Mouse (Mus musculus) CH12.LX (cell line): ENCODE data around the gene St6galnac6. TPM values are rescaled to one million over a fixed set of nuclear protein-coding genes. Genes with fewer than 3 reads are reported as not detected.

Experiments used
- DNase-seq: peaks from one replicate; pipeline ENCODE4 v3.0.0-alpha.2; 2013; ENCODE audit errors: extremely low read depth
- H3K27ac ChIP-seq: 2 replicates; pipeline ENCODE4 v1.5.1; 2012; ENCODE audit warnings: low read depth, mild to moderate bottlenecking, control low read depth, moderate library complexity; ENCODE audit not compliant: insufficient read depth
- H3K27me3 ChIP-seq: replicated peaks from 2 replicates; pipeline ENCODE3; 2012; ENCODE audit warnings: inconsistent platforms
- H3K36me3 ChIP-seq, 2 experiments: replicated peaks in 1 of 2; 2 replicates each; pipeline versions ENCODE3 to v1.6.1; 2012; ENCODE audit warnings: inconsistent platforms in 1 of 2, low read length in 1 of 2, mild to moderate bottlenecking in 1 of 2, mixed read lengths in 1 of 2, moderate library complexity in 1 of 2; ENCODE audit not compliant: control insufficient read depth in 1 of 2, insufficient read depth in 1 of 2
- H3K4me1 ChIP-seq, 2 experiments: 2 replicates each; pipeline ENCODE4 v1.6.1; 2012; ENCODE audit warnings: inconsistent platforms in 1 of 2, moderate library complexity in 1 of 2; ENCODE audit not compliant: insufficient read depth in 2 of 2, control insufficient read depth in 1 of 2
- H3K4me2 ChIP-seq: 2 replicates; pipeline ENCODE4 v1.6.1; 2012; ENCODE audit warnings: low read depth, mild to moderate bottlenecking, control low read depth; ENCODE audit not compliant: poor library complexity, insufficient read depth, severe bottlenecking
- H3K4me3 ChIP-seq, 3 experiments: fragments of 150-350 bp in 1 of 3; sonication (generic) in 1 of 3; replicated peaks in 1 of 3; 2 replicates each; pipeline versions ENCODE3 to v1.5.1; 2011 to 2012; ENCODE audit warnings: low read depth in 2 of 3, low read length in 2 of 3, mild to moderate bottlenecking in 2 of 3, moderate library complexity in 2 of 3, control low read depth in 1 of 3, improper control_type of control experiment in 1 of 3, inconsistent platforms in 1 of 3, mixed read lengths in 1 of 3; ENCODE audit not compliant: poor library complexity in 1 of 3
- H3K79me2 ChIP-seq: replicated peaks from 2 replicates; pipeline ENCODE4 v1.6.1; 2012; ENCODE audit warnings: mild to moderate bottlenecking, moderate library complexity; ENCODE audit not compliant: control insufficient read depth, poor library complexity, insufficient read depth, severe bottlenecking; ENCODE audit errors: extremely low read depth
- H3K9ac ChIP-seq: 2 replicates; pipeline ENCODE4 v1.6.1; 2012; ENCODE audit warnings: low read depth, mild to moderate bottlenecking, control low read depth, moderate library complexity; ENCODE audit not compliant: insufficient read depth
- H3K9me3 ChIP-seq: replicated peaks from 2 replicates; pipeline ENCODE3; 2012; ENCODE audit warnings: low read length, inconsistent platforms, mixed read lengths
- BHLHE40 ChIP-seq: IDR thresholded peaks from 2 replicates; pipeline ENCODE4 v1.6.1; 2011; ENCODE audit warnings: mild to moderate bottlenecking, low read depth, low read length, improper control_type of control experiment
- CHD1 ChIP-seq: IDR thresholded peaks from 2 replicates; pipeline ENCODE4 v1.6.1; 2012; ENCODE audit warnings: low read depth, low read length, improper control_type of control experiment, inconsistent platforms
- CTCF ChIP-seq, 2 experiments: IDR thresholded peaks in 1 of 2; conservative IDR thresholded peaks in 1 of 2; 2 replicates each; pipeline ENCODE4 v1.5.1; 2011 to 2012; ENCODE audit warnings: low read depth in 2 of 2, low read length in 2 of 2, improper control_type of control experiment in 1 of 2, inconsistent platforms in 1 of 2, mild to moderate bottlenecking in 1 of 2, moderate library complexity in 1 of 2
- E2F4 ChIP-seq: IDR thresholded peaks from 2 replicates; pipeline ENCODE4 v1.6.1; 2011; ENCODE audit warnings: low read depth, low read length, improper control_type of control experiment; ENCODE audit not compliant: insufficient replicate concordance
- ELF1 ChIP-seq: IDR thresholded peaks from 2 replicates; pipeline ENCODE4 v1.6.1; 2014; ENCODE audit warnings: low read depth, mild to moderate bottlenecking, inconsistent platforms, low read length, improper control_type of control experiment
- EP300 ChIP-seq: IDR thresholded peaks from 2 replicates; pipeline ENCODE4 v1.6.1; 2011; ENCODE audit warnings: low read length, improper control_type of control experiment
- ETS1 ChIP-seq: conservative IDR thresholded peaks from 2 replicates; pipeline ENCODE4 v1.6.1; 2012; ENCODE audit warnings: low read depth, mild to moderate bottlenecking, inconsistent platforms, low read length, improper control_type of control experiment, moderate library complexity
- GABPA ChIP-seq: IDR thresholded peaks from 2 replicates; pipeline ENCODE4 v1.6.1; 2012; ENCODE audit warnings: low read depth, low read length, improper control_type of control experiment, inconsistent platforms; ENCODE audit not compliant: insufficient replicate concordance
- HCFC1 ChIP-seq: IDR thresholded peaks from 2 replicates; pipeline ENCODE4 v1.6.1; 2012; ENCODE audit warnings: low read depth, mild to moderate bottlenecking, inconsistent platforms, low read length, improper control_type of control experiment
- IRF4 ChIP-seq: IDR thresholded peaks from 2 replicates; pipeline ENCODE4 v1.6.1; 2014; ENCODE audit warnings: low read depth, mild to moderate bottlenecking, inconsistent platforms, low read length, improper control_type of control experiment
- JUND ChIP-seq: conservative IDR thresholded peaks from 2 replicates; pipeline ENCODE4 v1.6.1; 2011; ENCODE audit warnings: low read depth, low read length, improper control_type of control experiment
- KAT2A ChIP-seq: IDR thresholded peaks from 2 replicates; pipeline ENCODE4 v1.6.1; 2012; ENCODE audit warnings: low read length, improper control_type of control experiment, inconsistent platforms; ENCODE audit not compliant: insufficient replicate concordance
- MAX ChIP-seq: IDR thresholded peaks from 2 replicates; pipeline ENCODE4 v1.6.1; 2011; ENCODE audit warnings: low read length, improper control_type of control experiment
- MAZ ChIP-seq: IDR thresholded peaks from 2 replicates; pipeline ENCODE4 v1.6.1; 2012; ENCODE audit warnings: low read depth, mild to moderate bottlenecking, inconsistent platforms, low read length, improper control_type of control experiment, moderate library complexity
- MXI1 ChIP-seq: IDR thresholded peaks from 2 replicates; pipeline ENCODE4 v1.6.1; 2011; ENCODE audit warnings: mild to moderate bottlenecking, low read depth, low read length, improper control_type of control experiment
- MYC ChIP-seq: IDR thresholded peaks from 2 replicates; pipeline ENCODE4 v1.6.1; 2011; ENCODE audit warnings: low read depth, mild to moderate bottlenecking, improper control_type of control experiment, low read length
- NELFE ChIP-seq: IDR thresholded peaks from 2 replicates; pipeline ENCODE4 v1.6.1; 2011; ENCODE audit warnings: low read depth, low read length, improper control_type of control experiment
- NRF1 ChIP-seq: IDR thresholded peaks from 2 replicates; pipeline ENCODE4 v1.6.1; 2014; ENCODE audit warnings: low read depth, mild to moderate bottlenecking, inconsistent platforms, low read length, improper control_type of control experiment, moderate library complexity
- PAX5 ChIP-seq: IDR thresholded peaks from 2 replicates; pipeline ENCODE4 v1.6.1; 2012; ENCODE audit warnings: low read length, inconsistent platforms, mixed read lengths
- POLR2A ChIP-seq: IDR thresholded peaks from 2 replicates; pipeline ENCODE4 v1.6.1; 2011; ENCODE audit warnings: low read depth, mild to moderate bottlenecking, improper control_type of control experiment, low read length
- POLR2AphosphoS2 ChIP-seq: IDR thresholded peaks from 2 replicates; pipeline ENCODE4 v1.6.1; 2011; ENCODE audit warnings: low read depth, low read length, improper control_type of control experiment
- RCOR1 ChIP-seq: conservative IDR thresholded peaks from 2 replicates; pipeline ENCODE4 v1.6.1; 2012; ENCODE audit warnings: low read depth, mild to moderate bottlenecking, inconsistent platforms, low read length, improper control_type of control experiment
- SIN3A ChIP-seq: IDR thresholded peaks from 2 replicates; pipeline ENCODE4 v1.6.1; 2012; ENCODE audit warnings: low read length, improper control_type of control experiment, inconsistent platforms
- TCF12 ChIP-seq: IDR thresholded peaks from 2 replicates; pipeline ENCODE4 v1.6.1; 2014; ENCODE audit warnings: low read depth, mild to moderate bottlenecking, inconsistent platforms, low read length, improper control_type of control experiment
- UBTF ChIP-seq: IDR thresholded peaks from 2 replicates; pipeline ENCODE4 v1.6.1; 2012; ENCODE audit warnings: low read depth, mild to moderate bottlenecking, inconsistent platforms, low read length, improper control_type of control experiment, moderate library complexity
- USF1 ChIP-seq: IDR thresholded peaks from 2 replicates; pipeline ENCODE4 v1.6.1; 2014; ENCODE audit warnings: low read depth, mild to moderate bottlenecking, inconsistent platforms, low read length, improper control_type of control experiment
- USF2 ChIP-seq: conservative IDR thresholded peaks from 2 replicates; pipeline ENCODE4 v1.6.1; 2011; ENCODE audit warnings: low read depth, low read length, improper control_type of control experiment
- ZC3H11A ChIP-seq: IDR thresholded peaks from 2 replicates; pipeline ENCODE4 v1.6.1; 2012; ENCODE audit warnings: low read depth, mild to moderate bottlenecking, inconsistent platforms, low read length, improper control_type of control experiment
- ZKSCAN1 ChIP-seq: IDR thresholded peaks from 2 replicates; pipeline ENCODE4 v1.6.1; 2012; ENCODE audit warnings: low read depth, inconsistent platforms, low read length, improper control_type of control experiment, borderline replicate concordance
- ZNF384 ChIP-seq: IDR thresholded peaks from 2 replicates; pipeline ENCODE4 v1.6.1; 2012; ENCODE audit warnings: low read depth, low read length, improper control_type of control experiment, inconsistent platforms
- dilution Hi-C: fragments of 300-500 bp; cut with MboI; formaldehyde crosslinking; loops from 2 replicates; pipeline ENCODE4 v1.14.3; 2020; ENCODE audit warnings: low sequenced_read_pairs; ENCODE audit not compliant: extremely low pct_unique_long_range_greater_than_20kb, extremely low pct_ligation_motif_present
- in situ Hi-C: fragments of 300-500 bp; cut with MboI; formaldehyde crosslinking; loops from 3 replicates; pipeline ENCODE4 v1.14.3; 2019; ENCODE audit warnings: low sequenced_read_pairs, low pct_ligation_motif_present, low pct_unique_long_range_greater_than_20kb, mixed read lengths
- polyA plus RNA-seq: library from polyadenylated mRNA; unstranded; fragments of >175 nt; gene quantifications from 2 replicates; pipeline ENCODE4 v1.2.1, GENCODE M21; 2012; ENCODE audit warnings: low read depth; ENCODE audit not compliant: insufficient read length
- total RNA-seq, 2 experiments: library from RNA; depleted of rRNA; stranded (reverse); fragments of 300-350 nt in 1 of 2; fragments of >200 nt in 1 of 2; gene quantifications; 2 replicates each; pipeline ENCODE4 v1.2.3; 2012 to 2014

Gene St6galnac6
- total and polyA plus RNA-seq, 3 experiments: 12.9 to 13.9 (median 13.3) TPM

DNA sequence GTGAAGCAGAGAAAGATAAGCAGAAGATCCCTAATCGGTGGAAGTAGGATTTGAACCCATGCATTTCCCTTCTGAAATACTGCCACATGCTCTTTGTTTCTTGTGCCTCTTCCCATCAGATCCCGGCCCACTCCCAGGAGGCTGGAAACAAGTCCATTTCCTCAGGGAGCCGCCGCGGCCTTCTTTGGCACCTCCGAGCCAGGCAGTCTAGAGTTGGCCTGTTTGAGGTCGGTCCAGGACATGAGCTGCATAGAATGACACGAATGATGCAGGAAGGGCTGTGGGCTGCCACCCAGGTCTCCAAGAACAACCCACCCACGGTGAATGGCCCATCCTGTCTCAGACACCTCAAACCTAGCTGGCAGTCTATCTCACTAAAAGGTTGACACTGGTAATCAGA lies 23.0 kb upstream of the St6galnac6 start:
- H3K9me3 ChIP-seq: no peaks in the 10 kb centered on the region
- peaks cover 11 to 53% of the 10 kb centered on the region in 2 experiments for H3K36me3 ChIP-seq
- dilution Hi-C loops (no loop called here), in situ Hi-C loops (loop anchor here (5.0 kb wide), 1 partner anchor 36 kb away; no protein-coding TSS in a partner anchor)
- no peak overlapping the region for H3K4me2 ChIP-seq
- TF ChIP-seq EP300 (no peak), HCFC1 (no peak), POLR2A (no peak), JUND (no peak), MAZ (no peak), RCOR1 (no peak), USF1 (no peak), CTCF (conservative IDR thresholded peaks at IDR 0.05 in 1 of 2, IDR thresholded peaks at IDR 0.05 in 1 of 2; ENCODE audit: low read depth in 2 of 2, low read length in 2 of 2) (no peak), POLR2AphosphoS2 (no peak), TCF12 (no peak), PAX5 (no peak), CHD1 (no peak), IRF4 (no peak), GABPA (no peak), ETS1 (no peak), ZC3H11A (no peak)
- no peak overlapping the region for H3K4me3 ChIP-seq
- no peak for DNase-seq
- peaks cover 3 to 30% of the 10 kb centered on the region in 2 experiments for H3K4me1 ChIP-seq
- H3K27me3 ChIP-seq: no peaks in the 10 kb centered on the region
- no peak overlapping the region for H3K27ac ChIP-seq
- H3K79me2 ChIP-seq: peaks cover 8% of the 10 kb centered on the region
- no peak overlapping the region for H3K9ac ChIP-seq

DNA sequence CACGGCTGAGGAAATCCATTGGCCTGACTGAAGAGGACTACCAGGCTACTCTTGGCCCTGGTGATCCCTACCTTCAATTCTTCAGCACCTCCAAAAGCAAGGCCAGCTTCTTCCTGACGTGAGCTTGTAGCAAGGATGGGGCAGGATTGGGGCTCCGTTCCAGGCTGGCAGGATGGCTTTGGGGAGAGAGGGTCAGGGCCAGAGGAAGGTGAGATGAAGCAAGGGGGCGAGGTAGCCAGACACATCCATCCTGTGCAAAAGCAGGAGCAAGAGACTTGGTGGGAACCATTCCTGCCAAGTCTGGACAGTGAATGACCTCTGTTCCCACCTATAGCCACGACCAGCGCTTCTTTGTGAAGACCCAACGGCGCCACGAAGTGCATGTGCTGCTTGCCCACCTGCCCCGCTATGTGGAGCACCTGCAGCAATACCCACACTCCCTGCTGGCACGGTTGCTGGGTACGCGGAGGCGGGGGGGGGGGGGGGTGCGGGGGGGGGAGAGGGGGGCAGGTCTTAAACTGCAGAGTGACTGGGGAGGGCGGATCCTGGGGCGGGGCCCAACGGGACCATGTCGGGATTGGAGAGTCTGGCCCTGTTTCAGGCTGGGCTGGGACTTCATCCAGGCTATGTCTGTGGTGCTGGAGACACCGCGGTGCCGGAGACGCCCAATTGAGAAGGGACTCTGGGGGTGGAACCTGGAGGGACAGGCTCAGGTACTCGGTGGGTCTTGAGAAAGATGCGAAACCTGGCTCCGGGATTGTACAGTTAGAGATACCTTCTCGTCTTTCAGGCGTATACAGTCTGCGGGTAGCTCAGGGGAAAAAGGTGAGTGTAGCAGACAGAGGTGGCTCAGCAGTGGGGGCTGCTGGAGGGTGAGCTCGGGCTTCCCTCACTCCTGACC lies 21.1 kb upstream of the St6galnac6 start:
- Histone ChIP-seq H3K4me1 (peaks cover 5 to 21% of the 10 kb centered on the region in 2 experiments; a peak in 2 of 4 replicates), H3K27ac (no peak overlapping the region), H3K9me3 (no peaks in the 10 kb centered on the region), H3K9ac (no peak overlapping the region), H3K36me3 (peaks cover 2 to 37% of the 10 kb centered on the region in 2 experiments), H3K79me2 (no peaks in the 10 kb centered on the region), H3K4me3 (no peak overlapping the region), H3K27me3 (no peaks in the 10 kb centered on the region), H3K4me2 (no peak overlapping the region)
- dilution Hi-C loops: no loop called here
- no peak for TF ChIP-seq ELF1
- no peak for TF ChIP-seq KAT2A
- TF ChIP-seq BHLHE40: no peak
- no peak for TF ChIP-seq SIN3A
- TF ChIP-seq GABPA: no peak
- no peak for TF ChIP-seq ETS1
- TF ChIP-seq NELFE: no peak
- no peak for TF ChIP-seq NRF1
- no peak for TF ChIP-seq MAX
- TF ChIP-seq ZC3H11A: no peak
- no peak for TF ChIP-seq UBTF
- no peak for TF ChIP-seq E2F4
- no peak for TF ChIP-seq USF2
- no peak for TF ChIP-seq CHD1
- TF ChIP-seq MYC: no peak
- no peak for TF ChIP-seq ZNF384
- no peak for TF ChIP-seq JUND
- TF ChIP-seq HCFC1: no peak
- no peak for TF ChIP-seq MXI1
- TF ChIP-seq ZKSCAN1: no peak
- in situ Hi-C loops: loop anchor here (5.0 kb wide), 1 partner anchor 34 kb away; no protein-coding TSS in a partner anchor
- no peak for DNase-seq
